Mouse (Mus musculus) heart, postnatal 10 days (tissue): ENCODE measurements around the gene Ccdc7a. TPM values are rescaled to one million over a fixed set of nuclear protein-coding genes. Genes with fewer than 3 reads are reported as not detected.
A peak's percentile ranks its signal among the peaks of the same experiment; 100 is the strongest.

ENCODE experiments used
- DNase-seq, 2 experiments: peaks; one replicate each; pipeline ENCODE4 v3.0.0; 2021
- intact Hi-C: fragments of 180-260 bp; cut with DNase I; formaldehyde crosslinking; loops from one replicate; pipeline ENCODE4 v1.15.1; 2025
- total RNA-seq, 2 experiments: library from RNA; stranded (reverse); gene quantifications; 2 replicates each; pipeline ENCODE4 v1.2.3; 2021

Ccdc7a gene
- total RNA-seq, 2 experiments from 2014 or later: not detected

- DNase-seq: no peak
- intact Hi-C loops: no loop called here
Measured at GRCm38 (mm10) chr8:128688679-128689078, 376.6 kb downstream of the Ccdc7a start.

DNA sequence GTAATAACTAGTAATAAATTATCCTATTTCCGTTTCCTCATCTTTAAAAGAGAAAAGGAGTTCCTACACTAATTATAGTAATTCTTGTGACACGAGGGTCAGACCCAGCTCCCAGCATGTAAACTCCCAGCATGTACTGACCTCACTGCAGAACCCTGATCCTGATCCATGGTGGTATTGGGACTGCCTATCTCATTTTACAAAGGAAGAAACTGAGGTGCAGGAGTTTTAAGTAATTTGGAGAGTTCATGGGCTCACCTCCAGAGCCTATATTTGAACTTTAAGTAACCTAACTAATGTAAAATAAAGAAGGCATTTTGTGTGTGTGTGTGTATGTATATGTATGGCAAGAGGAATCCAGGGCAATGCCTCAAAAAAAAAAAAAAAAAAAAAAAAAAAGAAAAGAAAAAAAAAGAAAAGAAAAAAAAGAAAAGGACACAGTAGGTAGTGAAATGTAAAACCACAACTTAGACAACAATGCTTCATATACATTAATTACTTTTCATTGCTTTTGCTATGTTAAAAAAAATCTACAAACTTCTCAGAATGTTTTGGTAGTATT is 378.8 kb downstream of the Ccdc7a start:
- intact Hi-C loops: loop anchor here (2.0 kb wide), 2 partner anchors 16 to 24 kb away; no protein-coding TSS in a partner anchor
- DNase-seq: no peak

DNA sequence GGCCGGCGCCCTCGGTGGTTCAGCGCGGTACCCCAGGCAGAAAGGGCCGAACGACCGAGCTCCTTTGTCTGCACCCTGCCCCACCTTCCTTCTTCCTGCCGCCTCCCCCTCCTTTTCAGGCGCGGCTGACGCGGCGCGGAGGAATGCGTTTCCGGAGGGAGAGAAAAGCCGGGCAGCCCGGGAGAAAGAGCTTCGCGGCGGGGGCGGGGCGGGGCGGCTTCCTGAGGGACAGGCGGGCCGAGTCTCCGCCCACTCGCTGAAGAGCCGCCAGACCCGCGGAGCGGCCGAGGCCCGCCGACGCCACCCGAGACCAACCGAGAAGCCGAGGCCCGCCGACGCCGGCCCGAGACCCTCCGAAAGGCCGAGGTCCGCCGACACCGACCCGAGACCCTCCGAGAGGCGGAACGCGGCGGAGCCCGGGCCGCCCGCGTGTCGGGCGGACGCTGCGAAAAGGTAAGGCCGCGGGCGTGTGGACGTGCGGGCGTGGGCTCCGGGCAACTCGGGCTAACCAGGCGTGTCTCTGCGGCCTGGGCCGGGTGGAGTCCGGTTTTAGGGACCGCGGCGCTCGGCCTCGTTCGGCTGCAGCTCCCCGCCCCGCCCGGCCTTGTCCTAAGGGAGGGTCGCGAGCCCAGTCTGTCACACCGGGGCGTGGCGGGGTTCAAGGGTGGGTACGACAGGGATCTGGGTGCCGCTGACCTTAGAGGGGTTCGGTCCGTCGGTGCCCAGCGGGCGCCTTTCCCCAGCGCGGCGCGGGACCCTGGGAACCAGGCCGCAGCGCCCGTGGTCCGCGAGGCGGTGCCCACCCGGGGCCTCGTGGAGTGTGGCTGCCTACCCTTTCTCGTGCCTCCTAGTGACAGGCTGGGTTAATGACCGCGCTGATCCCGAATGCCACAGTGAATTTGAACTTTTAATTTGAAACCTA is 379.5 kb downstream of the Ccdc7a start, which contains the start of gene Itgb1:
TSS of gene Itgb1 (plus strand) at position 148 of the 922 bp plus-strand sequence.
- peak; percentile 96 to 97 for DNase-seq
- intact Hi-C loops: loop anchor here (1.0 to 2.0 kb wide), 3 partner anchors 17 to 31 kb away; no protein-coding TSS in a partner anchor

DNA sequence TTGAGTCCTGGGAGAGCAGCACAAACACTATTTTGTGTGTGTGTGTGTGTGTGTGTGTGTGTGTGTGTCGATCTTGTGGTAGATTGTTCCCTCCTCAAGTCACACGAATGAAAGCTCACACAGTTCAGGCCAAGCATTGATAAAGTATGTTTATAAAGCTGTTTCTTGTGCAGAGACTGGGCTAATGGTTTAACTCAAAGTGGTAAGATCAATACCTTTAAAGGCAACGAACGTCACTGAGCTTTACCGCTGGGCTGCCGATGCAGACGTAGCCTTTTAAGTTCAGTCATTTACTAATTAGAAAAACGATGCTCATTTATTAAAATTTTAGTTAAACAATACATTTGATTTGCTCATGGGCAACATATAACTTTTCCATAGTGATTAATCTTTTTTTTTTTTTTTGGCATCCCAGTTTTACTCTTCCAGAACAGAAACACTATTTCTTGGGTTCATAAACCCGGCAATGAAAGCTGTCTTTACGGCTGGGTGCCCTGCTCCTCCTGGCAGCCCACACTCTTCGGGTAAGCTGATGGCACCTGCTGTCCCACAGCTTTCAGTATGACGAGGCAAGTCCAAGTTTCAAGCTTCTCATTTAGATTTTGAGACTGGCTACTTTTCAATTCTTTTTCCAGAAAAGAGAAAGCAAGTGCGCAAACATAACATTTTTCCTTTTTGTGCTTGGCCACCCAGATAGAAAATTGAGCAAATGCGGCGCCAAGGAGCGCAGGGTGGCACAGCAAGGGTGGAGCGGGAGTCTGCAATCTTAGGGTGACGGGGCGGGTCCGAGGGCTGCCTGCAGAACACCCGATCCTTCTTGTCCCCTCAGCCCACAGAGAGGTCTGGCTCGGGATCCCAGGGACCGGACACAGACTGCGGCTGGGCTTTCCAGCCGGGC is 380.5 kb downstream of the Ccdc7a start:
- intact Hi-C loops: loop anchor here (1.0 kb wide), 1 partner anchor 31 kb away; no protein-coding TSS in a partner anchor
- DNase-seq: peak in 1 of 2 experiments; percentile 31

Other genes starting within 250 kb of the Ccdc7a start
- not detected for gene Ccdc7b, start 1.6 kb upstream of the Ccdc7a start, total RNA-seq
- gene Gm10999, start 66.1 kb upstream of the Ccdc7a start, total RNA-seq: not detected
- gene 2610044O15Rik8, start 168.9 kb upstream of the Ccdc7a start, total RNA-seq: 10 to 100 TPM; 16.6 to 19.8 TPM